Mouse (Mus musculus): Measurements from ENCODE around the gene Ddx39b. TPM values are rescaled to one million over a fixed set of nuclear protein-coding genes. Genes with fewer than 3 reads are reported as not detected.

The Ddx39b gene
- total RNA-seq (2023) = 100 to 1,000 TPM; 243 to 247 TPM

DNA sequence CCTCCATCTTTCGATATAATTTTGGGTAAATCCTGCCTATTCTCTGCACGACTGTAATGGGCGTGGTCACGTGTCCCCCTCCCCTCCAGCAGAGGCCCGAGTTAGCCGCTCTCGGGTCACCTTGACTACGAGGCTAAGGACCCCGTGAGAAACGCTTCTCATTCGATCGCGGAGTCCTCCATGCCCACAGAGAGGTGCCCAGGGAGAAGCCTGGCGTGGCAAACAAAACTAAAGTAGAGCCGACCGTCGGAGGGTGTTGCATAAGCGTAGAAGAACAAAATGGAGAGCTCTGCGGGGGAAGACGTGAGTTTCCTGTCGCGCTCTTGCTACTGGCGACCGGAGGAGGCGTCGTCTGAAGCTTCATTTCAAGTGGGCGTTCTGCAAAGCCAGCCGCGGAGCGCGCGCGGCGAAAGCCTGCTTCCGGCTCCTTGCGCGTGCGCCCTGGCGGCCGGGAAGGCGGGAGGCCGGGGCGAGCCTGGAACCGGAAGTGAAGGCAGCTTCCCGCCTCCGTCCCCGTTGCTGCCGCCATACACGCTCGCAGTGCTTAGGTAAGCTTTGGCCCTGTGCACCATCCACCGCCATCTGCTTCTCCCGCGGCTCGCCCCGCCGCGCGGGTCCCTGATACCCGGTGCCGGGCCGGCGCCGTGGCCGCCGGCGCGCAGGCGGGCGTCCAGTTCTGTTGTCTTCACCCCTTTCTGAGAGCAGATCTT lies at the start of gene Ddx39b:
Ddx39b (plus strand) TSS at position 442 of the 710 bp plus-strand sequence.

DNA sequence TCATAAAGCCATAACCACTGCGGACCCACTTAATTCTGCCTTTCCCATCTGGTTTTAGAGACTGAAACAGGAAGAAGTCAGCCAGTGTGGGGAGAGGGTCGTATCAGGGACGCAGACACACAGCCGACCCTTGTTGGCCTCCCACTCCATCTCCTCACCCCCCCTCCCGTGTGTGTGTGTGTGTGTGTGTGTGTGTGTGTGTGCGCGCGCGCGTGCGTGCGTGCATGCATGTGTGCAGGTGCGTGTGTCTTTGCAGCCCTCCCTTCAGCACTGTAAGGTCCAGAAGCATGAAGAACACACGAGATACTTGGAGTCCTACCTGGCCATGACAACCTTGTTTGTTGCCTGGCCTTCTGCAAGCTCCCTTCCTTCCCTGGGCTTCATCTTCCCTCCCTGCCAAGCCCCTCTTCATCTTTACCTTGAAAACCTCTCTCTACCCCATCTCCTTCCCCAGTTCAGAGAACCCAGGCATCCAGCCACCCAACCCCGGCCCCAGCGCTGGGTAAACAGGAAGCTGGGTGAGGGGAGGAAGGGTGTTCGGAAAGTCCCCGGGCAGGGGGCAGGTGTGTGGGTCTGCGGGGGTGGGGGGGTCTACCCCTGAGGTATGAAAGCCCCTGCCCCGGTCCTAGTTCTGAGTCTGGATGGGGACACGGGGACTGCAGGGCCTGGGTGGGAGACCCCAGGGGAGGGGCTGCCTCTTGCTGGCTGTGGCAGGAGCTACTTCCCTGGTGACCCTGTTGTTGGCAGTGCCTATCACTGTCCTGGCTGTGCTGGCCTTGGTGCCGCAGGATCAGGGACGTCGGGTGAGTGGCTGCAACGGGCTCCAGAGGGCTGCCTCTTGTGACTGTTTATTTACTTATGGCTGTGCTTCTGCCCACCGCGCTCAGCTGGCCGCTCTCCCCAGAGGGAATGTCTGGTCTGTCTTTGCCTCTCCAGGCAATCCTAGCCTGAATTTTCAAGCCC lies 47.4 kb upstream of the Ddx39b start, which contains the start of gene Ltb:
Ltb (plus strand) TSS at position 559 of the 963 bp plus-strand sequence.

DNA sequence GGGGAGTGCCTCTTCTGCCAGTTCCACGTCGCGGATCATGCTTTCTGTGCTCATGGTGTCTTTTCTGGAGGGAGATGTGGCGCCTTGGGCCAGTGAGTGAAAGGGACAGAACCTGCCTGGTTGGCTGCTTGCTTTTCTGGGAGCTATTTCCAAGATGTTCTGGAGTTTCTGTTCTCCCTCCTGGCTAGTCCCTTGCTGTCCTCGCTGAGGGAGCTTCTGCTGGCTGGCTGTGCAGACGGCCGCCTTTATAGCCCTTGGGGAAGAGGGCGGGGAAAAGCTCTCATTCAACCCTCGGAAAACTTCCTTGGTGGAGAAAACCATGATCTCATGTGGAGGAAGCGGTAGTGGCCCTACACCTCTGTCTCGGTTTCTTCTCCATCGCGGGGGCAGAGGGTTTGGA lies 39.8 kb upstream of the Ddx39b start, which contains the start of gene Tnf:
Tnf (minus strand) TSS at position 221 of the 400 bp plus-strand sequence.

DNA sequence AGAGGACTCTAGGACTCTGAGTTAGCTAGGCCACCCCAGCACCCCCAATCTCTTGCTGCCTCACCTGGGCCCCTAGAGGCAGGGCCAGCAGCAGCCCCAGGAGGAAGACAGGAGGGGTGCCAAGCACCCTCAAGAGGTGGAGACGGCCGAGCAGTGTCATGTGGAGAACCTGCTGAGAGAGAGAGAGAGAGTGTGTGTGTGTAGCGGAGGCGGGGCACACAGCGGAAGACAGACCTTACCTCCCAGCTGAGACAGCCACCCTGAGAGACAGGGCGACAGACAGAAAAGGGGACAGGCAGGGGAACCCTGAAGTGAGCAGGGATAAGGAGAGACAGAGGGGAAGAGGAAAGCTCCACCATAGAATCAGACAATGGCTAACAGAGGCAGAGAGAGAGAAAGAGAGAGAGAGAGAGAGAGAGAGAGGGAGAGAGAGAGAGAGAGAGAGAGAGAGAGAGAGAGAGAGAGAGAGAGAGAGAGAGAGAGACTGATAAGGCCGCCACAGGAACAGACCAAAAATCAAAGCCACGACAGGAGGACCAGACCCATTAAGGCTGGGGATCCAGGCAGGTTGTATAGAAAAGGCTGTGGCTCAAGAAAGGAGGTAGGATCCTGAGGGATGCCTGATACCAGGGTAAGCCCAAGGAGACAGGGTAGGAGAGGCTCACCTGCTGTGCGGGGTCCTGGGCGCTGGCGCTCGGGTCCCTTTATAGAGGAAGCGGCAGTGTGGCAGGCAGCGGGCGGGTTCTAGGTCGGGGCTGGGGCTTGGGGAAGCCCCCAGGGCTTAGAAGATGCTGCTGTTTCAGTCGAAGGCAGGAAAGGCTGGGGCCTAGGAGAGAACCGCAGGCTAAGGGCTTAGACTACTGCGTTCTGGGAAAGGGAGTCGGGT lies 36.8 kb upstream of the Ddx39b start, which contains the start of gene Lta:
Lta (minus strand) TSS at position 858 of the 886 bp plus-strand sequence.

DNA sequence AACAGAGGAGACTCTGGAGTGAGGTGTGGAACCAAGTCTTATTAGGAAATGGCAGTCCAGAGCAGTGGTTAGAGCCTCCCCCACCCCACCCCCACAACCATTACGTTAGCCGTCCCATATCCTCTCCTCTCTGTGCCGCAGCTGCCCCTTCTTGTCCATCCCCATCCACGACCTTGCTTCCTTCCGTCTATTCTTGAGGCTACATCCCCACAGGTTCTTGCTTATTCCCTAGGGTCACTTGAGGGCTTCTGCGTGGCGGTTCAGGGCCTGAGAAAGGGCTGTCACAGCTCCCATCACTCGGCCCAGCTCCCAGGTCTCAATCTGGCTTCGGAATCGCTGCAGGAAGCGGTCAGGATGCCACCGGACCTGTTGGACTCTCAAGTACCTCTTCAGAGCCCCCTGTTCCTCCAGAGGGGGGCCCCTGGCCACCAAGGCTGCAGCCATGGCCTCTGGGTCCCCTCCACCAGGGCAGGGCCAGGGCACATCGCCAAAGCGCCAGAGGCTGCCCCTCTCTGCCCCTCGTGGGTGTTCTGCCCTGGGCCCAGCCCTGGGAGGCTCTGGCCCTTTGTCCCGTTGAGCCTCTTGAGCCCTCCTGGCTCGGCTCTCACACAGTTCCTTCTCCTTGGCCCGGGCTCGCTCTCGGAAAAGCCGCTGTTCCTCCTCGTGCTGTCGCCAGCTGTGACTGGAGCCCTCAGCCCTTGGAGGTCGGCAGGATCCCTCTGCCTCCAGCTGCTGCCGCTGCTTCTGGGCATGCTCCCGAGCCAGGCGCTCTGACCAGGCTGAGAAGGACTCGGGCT lies 21.2 kb upstream of the Ddx39b start, which contains the start of gene Gm16181:
Gm16181 (plus strand) TSS at position 679 of the 797 bp plus-strand sequence.

DNA sequence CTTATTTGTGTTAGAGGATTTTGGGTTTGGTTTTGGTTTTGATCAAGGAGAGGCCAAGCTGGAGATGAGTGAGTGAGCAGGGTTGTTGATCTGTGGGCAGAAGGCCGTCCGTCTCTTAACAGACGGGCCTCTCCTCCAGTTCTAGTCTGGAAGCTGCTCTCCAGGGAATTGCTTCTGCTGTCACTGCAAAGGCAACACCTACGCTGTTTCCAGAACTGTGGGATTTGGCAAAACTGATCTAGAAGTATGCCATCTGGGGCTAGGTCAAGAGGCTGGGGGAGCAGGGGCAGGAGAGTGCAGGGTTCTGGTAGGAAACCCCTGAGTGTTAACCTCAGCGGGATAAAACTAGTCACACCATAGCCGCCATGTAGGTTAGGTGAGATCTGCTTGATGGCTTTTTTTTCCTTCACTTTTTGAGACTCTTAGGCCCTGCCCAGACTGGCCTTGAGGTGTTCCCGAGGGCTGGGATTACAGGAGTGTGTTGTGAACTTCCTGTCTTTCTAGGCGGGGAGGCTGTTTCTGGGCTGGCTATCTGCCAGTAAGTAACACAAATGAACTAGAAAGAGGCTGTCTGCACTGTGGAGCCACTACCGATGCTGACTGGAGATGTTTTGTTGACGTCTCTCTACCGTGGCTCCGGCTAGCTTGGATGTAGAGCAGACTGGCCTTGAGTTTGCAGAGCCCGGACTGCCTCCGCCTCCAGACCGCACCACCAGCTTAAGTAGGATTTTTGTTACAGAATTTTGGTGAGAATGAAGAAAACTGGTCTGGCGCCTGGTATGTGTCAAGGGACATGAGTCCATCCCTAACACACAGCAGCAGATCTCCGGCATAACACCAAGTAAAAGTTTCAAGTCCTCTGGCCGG lies 8.2 kb upstream of the Ddx39b start, which contains the start of gene Atp6v1g2:
Atp6v1g2 (plus strand) TSS at position 547 of the 867 bp plus-strand sequence.

DNA sequence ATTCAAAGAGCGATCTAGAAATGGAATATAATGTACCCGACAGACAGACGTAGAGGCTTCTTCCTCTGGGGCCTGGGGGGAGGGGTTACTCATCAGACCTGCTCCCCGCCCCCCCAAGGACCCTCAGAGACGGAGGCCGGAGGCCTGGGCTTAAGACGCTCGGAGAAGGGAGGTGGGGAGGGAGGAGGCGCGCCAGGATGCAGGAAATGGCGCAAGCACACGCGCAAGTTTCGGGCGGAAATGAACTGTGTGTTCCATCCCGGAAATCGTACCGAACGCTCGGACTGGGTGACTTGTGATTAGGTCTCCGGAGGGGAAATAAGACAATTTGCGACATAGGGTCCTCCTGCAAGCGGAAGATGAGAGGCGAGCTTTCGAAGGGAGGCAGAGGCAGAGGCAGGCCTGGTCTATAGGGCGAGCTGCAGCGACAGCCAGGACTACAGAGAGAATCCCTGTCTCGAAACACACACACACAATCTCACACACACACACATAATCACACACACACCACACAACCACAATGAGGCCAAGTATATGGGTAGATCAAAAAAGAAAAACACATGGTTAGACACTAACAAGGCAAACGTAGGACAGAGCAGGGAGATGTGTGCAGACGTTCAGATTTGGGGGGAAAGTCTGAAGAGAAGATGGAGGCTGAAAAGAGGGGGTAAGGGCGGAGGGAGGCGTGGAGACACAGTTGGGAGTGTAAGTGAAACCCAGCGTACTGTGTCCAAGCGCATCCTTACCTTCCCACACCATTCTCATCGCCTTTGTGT lies 5.7 kb upstream of the Ddx39b start, which contains the start of gene Nfkbil1:
Nfkbil1 (minus strand) TSS at position 179 of the 776 bp plus-strand sequence.

DNA sequence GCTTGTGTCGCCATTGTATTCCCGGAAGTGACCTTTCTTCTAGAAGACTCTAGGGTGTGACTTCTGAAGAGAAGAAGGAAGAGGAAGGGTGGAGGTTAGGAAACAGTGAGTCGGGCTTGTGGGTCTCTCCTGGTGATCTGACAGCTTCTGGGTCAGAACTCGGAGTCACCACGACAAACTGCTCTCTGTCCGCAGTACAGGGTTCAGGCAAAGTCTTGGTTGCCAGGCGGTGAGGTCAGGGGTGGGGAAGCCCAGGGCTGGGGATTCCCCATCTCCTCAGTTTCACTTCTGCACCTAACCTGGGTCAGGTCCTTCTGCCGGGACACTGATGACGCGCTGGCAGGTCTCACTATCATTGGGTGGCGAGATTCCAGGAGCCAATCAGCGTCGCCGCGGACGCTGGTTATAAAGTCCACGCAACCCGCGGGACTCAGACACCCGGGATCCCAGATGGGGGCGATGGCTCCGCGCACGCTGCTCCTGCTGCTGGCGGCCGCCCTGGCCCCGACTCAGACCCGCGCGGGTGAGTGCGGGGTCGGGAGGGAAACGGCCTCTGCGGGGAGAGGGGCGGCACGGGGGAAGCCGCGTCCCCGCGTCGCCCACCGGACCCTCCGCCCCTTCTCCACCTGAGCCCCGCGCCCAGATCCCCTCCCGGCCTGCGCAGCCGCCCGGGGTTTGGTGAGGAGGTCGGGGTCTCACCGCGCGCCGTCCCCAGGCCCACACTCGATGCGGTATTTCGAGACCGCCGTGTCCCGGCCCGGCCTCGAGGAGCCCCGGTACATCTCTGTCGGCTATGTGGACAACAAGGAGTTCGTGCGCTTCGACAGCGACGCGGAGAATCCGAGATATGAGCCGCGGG lies 21.3 kb downstream of the Ddx39b start, which contains the start of gene H2-D1:
H2-D1 (plus strand) TSS at position 67 of the 859 bp plus-strand sequence.

Other genes with a start within 250 kb of the Ddx39b start
- 10 to 100 TPM; 89.4 to 93.9 TPM for gene Vars, start 240.8 kb upstream of the Ddx39b start, total RNA-seq (2023)
- under 1 TPM in 1 of 2 experiments, not detected in 1; 0.16 TPM for gene Vwa7, start 225.2 kb upstream of the Ddx39b start, total RNA-seq (2023)
- gene Sapcd1, start 213.7 kb upstream of the Ddx39b start, total RNA-seq (2023) = not detected
- 1 to 10 TPM; 1.0 to 2.2 TPM for gene Msh5, start 195.0 kb upstream of the Ddx39b start, total RNA-seq (2023)
- 100 to 1,000 TPM; 258 to 267 TPM for gene Clic1, start 191.8 kb upstream of the Ddx39b start, total RNA-seq (2023)
- 1 to 10 TPM; 1.2 to 1.7 TPM for gene Ddah2, start 182.7 kb upstream of the Ddx39b start, total RNA-seq (2023)
- gene Ly6g6c, start 176.4 kb upstream of the Ddx39b start, total RNA-seq (2023) = not detected
- not detected for gene Mpig6b, start 175.6 kb upstream of the Ddx39b start, total RNA-seq (2023)
- gene Ly6g6e, start 164.8 kb upstream of the Ddx39b start, total RNA-seq (2023) = not detected
- gene Ly6g6d, start 163.7 kb upstream of the Ddx39b start, total RNA-seq (2023) = not detected
- gene Ly6g6f, start 156.1 kb upstream of the Ddx39b start, total RNA-seq (2023) = not detected
- gene Abhd16a, start 152.5 kb upstream of the Ddx39b start, total RNA-seq (2023) = 10 to 100 TPM; 58.8 to 60.6 TPM
- gene Ly6g5c, start 133.5 kb upstream of the Ddx39b start, total RNA-seq (2023) = not detected
- gene Ly6g5b, start 126.3 kb upstream of the Ddx39b start, total RNA-seq (2023) = under 1 TPM; 0.42 to 0.61 TPM
- gene Gpank1, start 120.3 kb upstream of the Ddx39b start, total RNA-seq (2023) = 10 to 100 TPM; 22.2 to 30.3 TPM
- 100 to 1,000 TPM; 133 to 155 TPM for gene Csnk2b, start 119.7 kb upstream of the Ddx39b start, total RNA-seq (2023)
- gene D17H6S53E, start 115.4 kb upstream of the Ddx39b start, total RNA-seq (2023) = 10 to 100 TPM; 15.5 to 25.3 TPM
- gene Apom, start 109.7 kb upstream of the Ddx39b start, total RNA-seq (2023) = not detected
- gene Bag6, start 106.6 kb upstream of the Ddx39b start, total RNA-seq (2023) = 100 to 1,000 TPM; 324 to 360 TPM
- 100 to 1,000 TPM; 227 to 228 TPM for gene Prrc2a, start 76.8 kb upstream of the Ddx39b start, total RNA-seq (2023)
- 100 to 1,000 TPM; 172 to 206 TPM for gene Aif1, start 65.7 kb upstream of the Ddx39b start, total RNA-seq (2023)
- gene Lst1, start 53.3 kb upstream of the Ddx39b start, total RNA-seq (2023) = 100 to 1,000 TPM; 935 to 974 TPM
- 10 to 100 TPM; 72.7 to 86.4 TPM for gene Ltb, start 47.3 kb upstream of the Ddx39b start, total RNA-seq (2023)
- 10 to 100 TPM; 57.3 to 92.8 TPM for gene Tnf, start 39.7 kb upstream of the Ddx39b start, total RNA-seq (2023)
- not detected for gene Lta, start 36.4 kb upstream of the Ddx39b start, total RNA-seq (2023)
- 1 to 10 TPM in 1 of 2 experiments, not detected in 1; 1.3 TPM for gene Gm16181, start 20.9 kb upstream of the Ddx39b start, total RNA-seq (2023)
- 1 to 10 TPM; 1.8 to 4.2 TPM for gene Atp6v1g2, start 8.1 kb upstream of the Ddx39b start, total RNA-seq (2023)
- 10 to 100 TPM; 13.1 to 13.4 TPM for gene Nfkbil1, start 6.0 kb upstream of the Ddx39b start, total RNA-seq (2023)
- gene H2-D1, start 21.0 kb downstream of the Ddx39b start, total RNA-seq (2023) = 1,000 to 10,000 TPM; 2,563 to 2,615 TPM
- gene H2-Q1, start 78.7 kb downstream of the Ddx39b start, total RNA-seq (2023) = 10 to 100 TPM; 10.2 to 13.7 TPM
- gene H2-Q2, start 100.5 kb downstream of the Ddx39b start, total RNA-seq (2023) = 10 to 100 TPM; 11.6 to 12.7 TPM
- gene H2-Q4, start 137.9 kb downstream of the Ddx39b start, total RNA-seq (2023) = 100 to 1,000 TPM; 176 to 190 TPM
- 10 to 100 TPM; 75.0 to 75.5 TPM for gene H2-Q6, start 183.1 kb downstream of the Ddx39b start, total RNA-seq (2023)
- gene H2-Q7, start 197.4 kb downstream of the Ddx39b start, total RNA-seq (2023) = 10 to 100 TPM; 83.8 to 92.9 TPM
- gene H2-Q10, start 228.3 kb downstream of the Ddx39b start, total RNA-seq (2023) = 10 to 100 TPM; 48.7 to 55.0 TPM